Mouse (Mus musculus): ENCODE data around the gene Rab3c.

The Rab3c gene

DNA sequence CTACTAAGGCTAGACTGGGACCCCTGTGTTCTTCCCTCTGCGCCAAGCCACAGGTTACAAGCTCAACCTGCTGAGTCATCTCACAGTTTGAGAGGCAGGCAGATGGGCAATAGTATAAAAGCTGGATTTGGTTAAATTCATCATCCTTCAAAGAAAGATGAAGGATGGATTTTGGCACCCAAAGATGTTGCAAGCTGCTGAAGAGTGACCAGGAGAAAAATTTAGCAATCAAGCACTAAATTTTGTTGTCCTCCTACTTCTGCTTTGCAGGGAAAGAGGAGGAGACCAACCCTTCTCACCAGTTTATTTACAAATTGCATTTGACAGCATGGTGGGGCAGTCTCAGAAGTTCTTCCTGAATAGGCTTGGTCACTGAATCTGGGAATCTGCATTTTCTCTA is 90.8 kb downstream of the Rab3c start:
- no peak for DNase-seq (ENCODE audit: low read depth, low spot score)

DNA sequence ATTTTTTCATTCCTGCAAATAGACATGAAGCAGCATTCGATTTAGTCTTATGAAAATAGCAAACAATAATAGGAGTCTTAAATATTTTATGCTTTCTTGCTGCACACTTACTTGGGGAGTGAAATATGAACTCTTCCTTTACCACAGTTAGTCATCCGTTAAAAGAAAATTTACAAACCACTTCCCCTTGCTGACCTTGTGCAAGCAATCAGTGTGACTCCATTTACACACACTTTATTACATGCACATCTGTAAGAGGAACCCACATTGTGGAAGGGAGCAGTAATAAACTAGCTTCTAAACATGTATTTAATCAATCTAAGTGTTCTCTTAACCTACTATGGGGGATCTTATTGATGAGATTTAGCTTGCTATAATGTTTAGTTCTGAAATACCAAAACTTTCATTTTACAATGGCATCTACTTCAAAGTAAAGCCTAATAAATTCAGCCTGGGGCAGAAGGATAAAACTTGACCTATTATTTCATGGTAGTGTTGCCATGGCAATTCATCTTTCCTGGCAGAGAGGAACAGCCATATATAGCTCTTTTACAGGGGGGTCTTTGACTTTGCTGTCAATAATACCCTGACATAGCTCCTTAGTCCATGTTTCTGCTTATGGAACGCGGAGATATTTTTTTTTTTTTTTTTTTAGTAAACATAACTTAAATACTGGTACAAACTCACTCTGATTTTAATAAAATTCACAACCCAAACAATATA is 95.7 kb downstream of the Rab3c start:
- DNase-seq (ENCODE audit: low read depth, low spot score) = no peak

DNA sequence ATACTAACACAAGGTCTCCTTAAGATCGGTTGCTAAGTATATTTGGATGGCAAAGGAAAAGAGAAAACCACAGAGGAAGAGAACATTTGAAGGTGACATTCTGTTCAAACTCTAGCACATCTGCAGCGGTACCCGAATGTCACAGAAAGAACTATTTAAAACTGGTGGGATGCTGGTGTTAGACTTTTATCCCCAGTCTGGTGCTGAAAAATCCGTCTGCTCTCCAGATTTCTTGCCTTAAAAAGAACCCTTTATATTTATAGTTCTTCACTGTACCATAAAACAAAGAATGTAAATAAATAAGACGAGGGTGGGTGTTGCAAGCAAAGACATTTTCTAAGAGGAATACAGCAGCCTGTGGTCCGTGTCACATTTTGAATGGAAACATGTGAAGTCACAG is 105.1 kb downstream of the Rab3c start:
- no peak for DNase-seq (ENCODE audit: low read depth, low spot score)

DNA sequence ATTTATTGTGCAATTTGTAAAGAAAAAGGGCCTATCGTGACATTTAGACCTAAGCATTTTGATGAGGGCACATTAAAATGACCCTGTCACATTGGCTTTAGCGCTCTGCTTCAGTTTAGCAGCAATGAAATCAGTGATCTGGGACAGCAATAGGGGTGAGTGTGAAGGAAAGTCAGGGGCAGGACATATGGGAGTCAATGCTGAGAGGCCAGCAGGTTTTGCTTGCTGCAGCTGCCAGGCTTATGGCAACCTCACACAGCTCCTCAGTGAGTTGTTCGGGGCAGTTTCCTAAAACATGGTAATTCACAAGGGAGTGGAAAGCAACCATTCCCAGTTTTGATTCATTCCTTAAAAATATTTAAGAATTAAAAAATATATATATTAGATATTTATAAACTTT is 111.1 kb downstream of the Rab3c start:
- no peak for DNase-seq (ENCODE audit: low read depth, low spot score)

DNA sequence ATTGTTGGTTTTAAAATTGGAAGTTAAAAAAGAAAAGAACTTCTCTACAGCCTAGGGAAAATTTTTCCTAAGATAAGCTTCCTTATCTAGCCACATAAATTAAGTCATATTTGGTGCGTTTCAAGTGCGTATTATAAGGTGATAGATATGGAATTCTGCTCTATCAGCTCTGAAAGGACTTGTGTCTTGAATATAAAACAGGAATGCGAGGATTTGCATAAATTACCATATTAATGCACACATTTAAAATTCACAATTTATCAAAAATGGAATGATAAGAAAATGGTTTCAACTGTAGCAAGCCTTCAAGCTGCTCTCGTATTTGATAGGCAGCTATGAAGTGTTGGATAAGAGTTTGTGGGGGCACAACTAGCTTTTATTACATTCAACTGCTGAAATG is 111.6 kb downstream of the Rab3c start:
- DNase-seq (ENCODE audit: low read depth, low spot score) = no peak

DNA sequence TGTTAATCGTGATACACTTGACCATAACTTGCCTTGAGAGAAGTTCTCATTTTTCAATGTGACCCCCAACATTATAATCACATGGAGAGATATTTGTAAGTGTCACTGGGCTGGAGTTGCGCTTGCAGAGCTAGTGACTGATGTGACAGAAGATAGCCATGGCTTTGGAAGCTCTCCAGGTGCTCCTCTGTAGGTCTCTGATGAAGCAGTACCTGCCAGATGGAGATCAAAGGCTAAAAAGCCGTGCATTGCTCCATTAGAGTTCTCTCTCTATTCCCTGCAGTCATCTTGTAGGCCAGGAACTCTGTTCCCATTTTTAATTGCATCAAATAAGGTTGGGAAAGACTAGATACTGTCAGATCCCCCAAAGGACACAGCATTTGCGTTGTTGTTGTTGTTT is 112.2 kb downstream of the Rab3c start:
- DNase-seq (ENCODE audit: low read depth, low spot score) = no peak

DNA sequence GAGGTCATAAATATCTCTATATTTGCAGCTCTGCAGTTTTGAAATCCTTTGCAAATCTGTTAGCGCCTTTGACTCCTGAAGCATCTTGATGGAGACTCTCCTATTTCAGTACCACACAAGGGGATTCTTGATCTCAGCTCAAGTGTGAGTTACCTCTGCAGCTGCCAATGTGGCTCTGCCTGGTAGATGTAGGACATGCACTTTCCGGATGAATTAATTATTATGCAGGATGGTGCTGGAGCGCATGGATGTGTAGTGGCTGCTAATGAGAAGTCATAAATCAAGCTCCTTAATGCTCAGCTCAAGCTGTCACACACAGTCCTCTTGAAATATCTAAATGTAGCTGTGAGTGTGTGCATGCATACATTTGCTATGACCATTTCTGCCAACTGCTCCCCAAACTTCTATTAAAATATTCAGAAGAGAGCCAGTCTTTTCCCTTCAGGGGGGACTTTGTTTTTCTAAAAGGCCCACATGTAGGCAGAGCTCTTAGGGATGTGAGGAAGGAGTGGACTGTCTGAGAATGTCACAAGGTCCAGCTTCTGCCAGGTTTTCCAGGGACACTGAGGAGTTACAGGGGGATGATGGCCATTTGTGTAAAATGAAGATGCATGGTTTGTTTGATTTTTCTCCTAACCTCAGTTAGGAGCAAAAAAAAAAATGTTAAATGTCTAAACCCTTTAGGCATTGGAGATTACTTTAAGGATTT is 114.0 kb downstream of the Rab3c start:
- no peak for DNase-seq (ENCODE audit: low read depth, low spot score)

DNA sequence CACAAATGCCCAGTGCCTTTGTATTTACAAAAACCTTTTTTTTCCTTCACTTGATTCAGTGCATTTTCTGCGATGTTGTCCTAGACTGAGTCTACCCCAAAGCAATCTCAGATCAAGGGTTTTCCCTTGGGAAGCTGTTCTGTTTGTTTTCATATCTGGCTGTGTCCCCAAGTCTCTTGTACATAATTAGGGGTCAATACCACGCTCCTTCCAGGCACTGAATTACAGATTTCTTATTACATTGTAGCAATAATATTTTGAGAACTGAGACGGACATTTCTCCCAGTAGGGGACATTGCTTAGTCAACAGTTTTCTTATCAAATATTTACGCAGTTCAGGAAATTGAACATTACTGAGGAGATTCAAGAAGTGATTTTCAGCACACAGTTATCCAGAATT is 120.8 kb downstream of the Rab3c start:
- DNase-seq (ENCODE audit: low read depth, low spot score) = no peak

DNA sequence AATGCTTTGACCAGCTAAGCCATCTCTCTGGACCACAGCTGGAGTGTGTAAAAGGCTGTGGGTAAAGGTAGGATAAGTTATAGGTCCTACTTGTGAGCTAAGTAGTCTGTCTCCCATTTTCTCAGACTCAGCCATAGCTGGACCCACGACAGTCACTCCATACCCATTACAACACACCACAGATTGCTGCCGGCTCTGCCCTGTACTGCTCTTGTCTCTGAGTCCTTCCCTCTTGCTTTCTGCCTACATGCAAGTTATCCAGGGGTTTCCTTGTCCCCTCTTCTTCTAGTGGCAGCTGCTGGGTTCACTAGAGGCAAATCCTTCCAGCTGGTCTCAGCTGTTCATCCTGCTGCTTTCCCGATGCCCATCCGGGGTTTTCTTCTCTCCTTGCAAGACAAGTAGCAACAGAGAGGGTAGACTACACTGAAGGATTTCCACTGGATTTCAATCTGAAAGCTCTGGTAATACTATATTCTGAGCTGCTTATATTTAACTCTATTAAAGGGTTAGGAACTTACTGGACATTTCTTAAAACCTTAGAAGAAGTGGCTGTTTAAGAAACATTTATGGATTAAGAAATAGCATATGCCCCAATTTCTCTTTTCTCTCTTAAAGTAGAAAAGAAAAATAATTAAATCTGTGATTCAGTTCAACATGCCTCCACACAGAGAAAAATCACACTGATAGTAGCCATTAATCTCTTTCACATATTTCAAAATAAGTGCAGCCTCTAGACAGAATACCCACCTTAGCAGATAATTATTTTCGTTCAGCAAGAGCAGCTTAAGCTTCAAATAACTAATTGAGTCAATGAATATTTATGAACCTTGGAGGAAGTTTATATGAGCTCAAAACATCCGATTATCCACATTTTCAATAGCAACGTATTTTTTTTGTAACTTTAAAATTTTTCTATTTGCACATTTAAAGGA is 121.9 kb downstream of the Rab3c start:
- DNase-seq (ENCODE audit: low read depth, low spot score) = no peak

DNA sequence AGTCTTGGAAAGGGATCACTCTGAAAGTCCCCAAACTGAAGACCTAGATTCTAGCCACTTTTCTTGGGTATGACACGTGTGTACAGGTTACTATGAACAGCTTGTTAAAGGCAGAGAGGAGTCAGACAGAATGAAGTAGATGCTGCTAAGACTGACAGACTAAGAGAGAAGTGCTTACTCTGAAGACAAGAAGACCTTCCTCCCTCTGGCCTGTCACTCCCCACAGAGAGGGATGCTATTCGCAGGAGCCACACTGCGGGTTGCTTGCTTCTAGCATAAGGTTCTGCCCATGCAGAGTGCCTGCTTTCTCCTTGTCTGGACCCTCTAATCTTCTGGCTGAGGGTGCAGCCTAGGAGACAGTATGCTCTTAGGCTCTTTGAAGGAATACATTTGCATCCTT is 135.3 kb downstream of the Rab3c start:
- DNase-seq (ENCODE audit: low read depth, low spot score) = no peak

DNA sequence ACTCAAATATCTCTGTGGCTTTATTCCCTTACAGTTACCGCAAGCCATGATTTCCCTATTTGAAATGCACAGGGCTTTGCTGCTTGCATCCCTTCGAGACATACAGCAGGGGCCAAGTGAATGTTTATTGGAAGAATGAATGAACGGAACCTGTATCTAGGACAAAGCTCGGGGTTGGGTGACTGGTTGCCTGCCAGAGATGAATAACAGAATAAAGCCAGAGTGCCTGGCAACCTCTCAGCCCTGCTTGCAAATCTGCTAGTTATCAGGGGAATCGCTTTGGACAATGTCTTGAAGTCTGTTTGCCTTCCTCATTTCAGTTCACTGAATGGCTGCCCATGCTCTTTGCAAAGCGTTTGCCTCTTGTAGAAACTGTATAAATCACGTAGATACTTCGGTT is 135.8 kb downstream of the Rab3c start:
- no peak for DNase-seq (ENCODE audit: low read depth, low spot score)

DNA sequence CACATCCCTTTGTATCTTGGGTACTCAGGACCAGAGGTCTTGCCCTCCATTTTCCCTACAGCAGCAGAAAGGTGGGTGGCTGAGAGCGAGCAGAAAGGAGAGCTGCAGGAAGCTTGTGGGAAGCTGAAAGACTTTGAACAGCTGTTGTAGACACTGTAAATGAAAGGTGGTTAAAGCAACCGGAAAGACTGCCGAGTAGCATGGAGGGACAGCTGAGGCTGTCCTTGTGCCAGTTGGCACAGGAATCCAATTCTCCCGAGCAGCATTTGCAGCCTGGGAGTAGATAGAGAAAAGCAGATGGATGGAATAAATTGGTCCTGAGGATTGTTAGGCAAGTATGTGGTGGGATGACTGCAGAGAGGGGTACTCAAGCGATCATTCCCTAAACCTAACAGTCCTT is 141.5 kb downstream of the Rab3c start:
- no peak for DNase-seq (ENCODE audit: low read depth, low spot score)

DNA sequence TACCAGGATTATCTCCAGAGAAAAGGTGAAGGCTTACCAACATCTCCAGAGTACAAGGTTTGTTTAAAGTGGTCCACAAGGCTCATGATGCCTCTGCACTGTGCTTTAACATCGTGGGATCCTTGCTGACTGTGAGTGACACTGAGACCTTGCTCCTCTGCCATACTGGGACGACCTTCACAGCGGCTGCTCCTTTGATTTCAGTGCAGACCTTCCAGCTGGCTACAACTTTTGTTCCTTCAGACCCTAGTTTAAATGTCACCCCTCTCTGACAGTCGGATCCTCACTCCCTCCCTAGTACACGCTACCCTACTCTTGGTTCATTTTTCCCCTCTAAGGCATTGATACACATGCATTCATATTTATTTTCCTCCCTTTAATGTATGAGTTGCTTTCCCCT is 142.2 kb downstream of the Rab3c start:
- no peak for DNase-seq (ENCODE audit: low read depth, low spot score)

DNA sequence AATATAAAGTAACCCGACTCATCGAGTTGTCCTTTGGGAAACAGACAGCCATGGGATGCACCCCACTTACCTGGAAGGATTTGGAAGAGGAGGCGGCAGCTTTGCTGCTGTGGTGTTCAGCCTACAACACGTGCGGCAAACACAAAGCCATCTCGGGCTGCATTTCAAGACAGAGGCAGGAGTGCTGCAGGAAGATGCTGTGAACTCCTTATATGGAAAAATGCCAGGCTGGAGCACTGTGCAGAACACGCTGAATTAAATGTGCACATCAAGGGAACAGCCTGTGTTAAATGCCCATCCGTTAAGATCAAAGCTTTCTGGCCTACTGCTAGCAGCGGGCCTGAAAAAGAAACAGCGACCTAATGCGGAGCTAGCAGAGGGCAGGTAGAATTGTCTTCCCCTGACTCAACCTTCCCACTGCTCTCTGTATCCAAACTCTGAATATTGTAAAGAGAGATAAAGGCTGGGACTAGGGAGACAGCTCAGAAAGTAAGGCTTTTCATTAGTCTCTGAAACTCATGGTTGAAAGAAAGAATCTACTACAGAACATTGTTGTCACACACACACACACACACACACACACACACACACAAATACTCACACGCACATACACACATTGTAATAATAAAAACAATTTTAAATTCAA is 153.1 kb downstream of the Rab3c start:
- no peak for DNase-seq (ENCODE audit: low read depth, low spot score)

DNA sequence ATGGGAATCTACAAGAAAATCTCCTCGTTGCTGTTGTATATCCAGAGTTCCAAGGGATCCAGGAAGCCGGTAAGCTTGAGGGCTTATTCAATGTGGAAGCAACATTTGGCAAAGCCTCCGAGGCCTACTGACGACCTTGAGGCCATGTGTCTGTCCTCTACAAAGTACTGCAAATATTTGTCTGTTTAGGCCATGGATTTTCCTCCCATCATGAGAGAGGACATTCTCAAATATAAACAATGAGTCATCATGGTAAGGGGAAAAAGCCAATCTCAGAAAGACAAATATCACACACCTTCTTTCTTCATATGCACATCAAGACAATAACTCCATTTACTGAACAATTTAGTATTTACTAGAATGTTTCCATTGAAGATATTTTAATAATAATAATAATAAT is 158.0 kb downstream of the Rab3c start:
- DNase-seq (ENCODE audit: low read depth, low spot score) = no peak

DNA sequence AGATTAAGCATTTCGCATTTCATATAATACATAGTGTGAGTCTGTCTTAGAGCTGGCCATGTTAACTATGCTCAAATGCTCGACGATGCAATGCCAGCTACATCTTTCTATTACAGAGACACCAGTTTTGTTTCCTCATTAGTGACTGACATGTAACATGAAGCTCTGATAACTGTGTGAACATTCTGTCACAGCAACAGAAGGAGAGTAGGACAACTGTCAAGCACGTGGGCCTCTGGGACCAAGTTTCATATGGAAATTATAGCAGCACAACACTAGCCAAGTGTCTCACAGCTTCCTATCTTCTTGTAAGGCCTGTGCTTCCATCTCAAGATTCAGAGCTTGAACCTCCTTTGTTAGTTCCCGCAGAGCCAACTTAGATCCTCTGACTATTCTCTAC is 163.9 kb downstream of the Rab3c start:
- DNase-seq (ENCODE audit: low read depth, low spot score) = no peak

DNA sequence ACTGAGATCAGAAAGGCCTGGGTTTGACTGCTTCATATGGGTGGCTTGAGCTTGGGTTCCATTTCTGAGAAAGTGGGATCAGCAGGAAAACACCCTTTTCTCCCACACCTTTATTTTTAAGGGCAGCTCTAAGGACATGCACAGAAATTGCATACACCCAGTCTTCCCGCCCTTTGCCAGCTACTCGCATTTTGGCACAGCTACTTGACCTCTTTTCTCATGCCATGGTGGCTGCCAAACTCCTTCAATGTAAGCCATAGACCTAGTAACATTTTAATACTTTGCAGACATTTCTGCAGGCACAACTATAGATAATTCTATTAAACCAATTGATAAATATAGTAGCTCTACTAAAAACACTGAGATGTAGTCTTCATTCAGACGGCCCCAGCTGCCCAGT is 164.5 kb downstream of the Rab3c start:
- no peak for DNase-seq (ENCODE audit: low read depth, low spot score)

DNA sequence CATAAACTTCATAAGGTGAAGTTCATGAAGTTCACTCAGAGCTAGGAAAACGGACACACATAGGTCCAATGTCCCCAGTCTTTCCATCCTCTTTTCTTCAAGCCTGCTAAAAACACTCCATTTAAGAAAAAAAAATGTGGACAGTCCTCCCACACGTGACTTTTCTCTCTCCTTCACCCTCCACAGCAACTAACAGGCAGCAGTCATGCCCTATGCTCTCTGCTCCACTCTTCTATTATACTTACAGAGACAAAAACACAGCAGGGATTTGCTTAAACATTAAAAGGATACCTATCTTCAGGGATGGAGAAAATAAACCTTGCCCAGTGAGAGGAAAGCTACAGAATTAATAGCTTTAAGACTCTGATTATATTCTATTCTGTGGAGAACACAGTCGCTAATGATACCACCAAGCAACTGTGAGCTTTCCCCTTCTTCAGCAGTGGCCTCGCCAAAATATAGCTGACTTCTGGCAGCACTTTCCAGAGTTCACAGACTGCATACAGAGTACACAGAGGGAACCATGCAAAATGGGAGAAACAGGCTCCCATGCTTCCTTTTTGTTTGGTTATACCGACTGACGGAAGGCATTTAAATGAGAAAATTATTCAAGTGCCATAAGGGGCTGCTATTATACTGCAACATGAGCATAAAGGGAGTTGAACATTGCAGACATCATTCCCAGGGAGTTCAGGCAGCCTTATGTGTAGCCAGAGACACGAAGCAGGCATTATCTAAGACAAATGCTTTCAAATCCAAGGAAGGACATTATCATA is 165.7 kb downstream of the Rab3c start:
- DNase-seq (ENCODE audit: low read depth, low spot score) = no peak

DNA sequence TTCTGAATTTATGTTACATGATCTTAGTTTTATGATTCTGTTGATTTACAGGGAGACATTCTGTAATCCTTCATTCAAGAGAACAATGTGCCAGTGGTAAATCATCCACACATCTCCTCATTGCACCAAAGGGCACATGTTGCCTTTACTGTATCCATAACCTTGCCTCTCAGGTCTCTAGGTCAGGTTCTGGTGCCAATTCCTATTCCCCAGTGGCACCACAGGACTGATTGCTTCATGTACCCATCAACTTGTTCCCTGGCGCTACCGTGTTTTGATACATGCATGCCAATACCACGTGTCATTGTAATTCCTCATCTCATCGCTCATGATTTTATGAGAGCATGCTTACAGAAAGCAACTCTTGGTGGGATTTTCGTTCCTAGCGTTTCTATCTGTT is 167.1 kb downstream of the Rab3c start:
- no peak for DNase-seq (ENCODE audit: low read depth, low spot score)

DNA sequence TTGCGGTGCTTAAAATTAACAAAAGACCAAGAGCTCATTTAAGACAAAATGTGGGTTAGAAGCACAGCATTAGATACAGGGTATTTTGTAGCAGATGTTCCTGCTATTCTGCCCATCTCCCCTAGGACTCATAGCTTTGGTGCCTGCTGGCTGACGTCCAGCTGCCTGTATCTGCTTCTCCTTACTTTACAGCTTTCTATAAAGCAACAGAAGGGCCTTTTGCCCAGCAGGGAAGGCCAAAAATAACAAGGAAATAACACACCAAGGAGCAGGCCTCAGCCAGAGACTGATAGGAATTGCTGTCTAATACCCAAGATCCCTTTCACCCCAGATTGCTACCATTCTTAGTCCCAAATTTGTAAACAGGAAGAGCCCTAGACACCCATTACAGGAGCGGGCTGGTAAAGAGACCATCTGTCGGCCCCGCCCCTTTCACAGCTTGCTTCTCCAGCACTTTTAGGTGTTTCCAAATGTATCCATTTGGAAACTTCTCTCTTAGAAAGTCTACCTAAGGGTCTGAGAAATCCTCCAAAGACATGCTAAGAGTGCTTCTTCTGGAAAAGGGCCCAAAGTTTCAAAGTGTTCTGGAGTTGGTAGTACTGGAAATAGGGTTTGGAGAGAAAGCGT is 183.3 kb downstream of the Rab3c start:
- no peak for DNase-seq (ENCODE audit: low read depth, low spot score)

DNA sequence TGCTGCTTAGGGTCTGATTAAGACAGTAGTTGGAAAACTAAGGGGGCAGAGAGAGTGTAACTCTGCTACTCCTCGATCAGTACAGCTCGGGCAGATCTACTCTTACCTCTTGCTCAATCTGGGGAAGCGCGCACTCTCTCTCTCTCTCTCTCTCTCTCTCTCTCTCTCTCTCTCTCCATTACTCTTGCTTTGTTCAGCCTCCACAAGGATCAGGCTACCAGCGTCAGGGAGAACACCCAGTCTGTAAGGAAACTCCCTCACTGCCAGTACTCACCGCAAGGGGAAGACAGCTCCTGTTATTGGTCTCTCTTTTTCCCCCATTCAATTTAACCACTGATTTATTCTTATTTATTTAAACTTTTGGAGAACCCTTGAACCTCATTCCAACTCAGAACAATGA is 185.8 kb downstream of the Rab3c start:
- DNase-seq (ENCODE audit: low read depth, low spot score) = no peak
